7 mouse cellular contexts compared by ENCODE assay signal in genomic region chr3:79202275-79203153, GRCm38 (mm10).
A peak's percentile ranks its signal among the peaks of the same experiment; 100 is the strongest.
DNase-seq lines count a peak whose midpoint lies in the region; ATAC-seq and TF ChIP-seq lines count a peak whose summit lies in the region.

No protein-coding gene starts in this region.

- DNase-seq in R1 (ENCODE audit: low read depth, low spot score): peak; percentile 77
- DNase-seq in cerebellum, adult 2 months: peak; percentile 73 to 74
- DNase-seq in layer of hippocampus, postnatal 10 days (ENCODE audit: low spot score in 2 of 2): peak; percentile 82 to 83
- DNase-seq in lung, postnatal 25 days (ENCODE audit: low spot score): peak; percentile 85
- peak; percentile 79 for DNase-seq in right cerebral cortex, adult 18-20 months

- no peaks in the 10 kb centered on the region for H3K9me3 ChIP-seq in hindbrain, embryonic 13.5 days

- H3K27me3 ChIP-seq in cerebellum, adult 2 months (ENCODE audit: control insufficient read depth, insufficient read depth, low read length): no peaks in the 10 kb centered on the region
- H3K27me3 ChIP-seq in hindbrain, embryonic 13.5 days: no peaks in the 10 kb centered on the region

- no peaks in the 10 kb centered on the region for H3K36me3 ChIP-seq in hindbrain, embryonic 13.5 days

- TF ChIP-seq CTCF in cerebellum, adult 2 months (IDR thresholded peaks at IDR 0.05; ENCODE audit: borderline replicate concordance, insufficient read depth, low read depth, low read length): peak; percentile 93

- H3K4me3 ChIP-seq in cerebellum, adult 2 months (replicated peaks; ENCODE audit: insufficient read depth, low read depth, low read length): no peak overlapping the region
- H3K4me3 ChIP-seq in hindbrain, embryonic 13.5 days: no peak overlapping the region

- no peak for TF ChIP-seq POLR2A in cerebellum, adult 2 months (IDR thresholded peaks at IDR 0.05; ENCODE audit: borderline replicate concordance, insufficient read depth, low read length)

- H3K4me2 ChIP-seq in hindbrain, embryonic 13.5 days: no peak overlapping the region

- 41% methylated on average over 11 of the region's 11 CpGs for WGBS in cerebellum, adult 2 months
- WGBS in hindbrain, embryonic 13.5 days: 40% methylated on average over 11 of the region's 11 CpGs

- H3K27ac ChIP-seq in cerebellum, adult 2 months (ENCODE audit: insufficient read depth, low read length): 0 out of 2 replicates have a peak overlapping the region, but pooled peaks have one; percentile 41
- no peak overlapping the region for H3K27ac ChIP-seq in hindbrain, embryonic 13.5 days

- no peak overlapping the region for H3K9ac ChIP-seq in hindbrain, embryonic 13.5 days

- ATAC-seq in frontal cortex, adult (ENCODE audit: low TSS enrichment): peak; percentile 50
- ATAC-seq in hindbrain, embryonic 13.5 days (ENCODE audit: low FRiP score): peak; percentile 72

- H3K4me1 ChIP-seq in cerebellum, adult 2 months (ENCODE audit: control insufficient read depth, insufficient read depth, low read length): peaks cover 8% of the 10 kb centered on the region
- H3K4me1 ChIP-seq in hindbrain, embryonic 13.5 days (replicated peaks): peaks cover 27% of the 10 kb centered on the region
